Mouse (Mus musculus) hindbrain, embryonic 10.5 days (tissue): Measurements from ENCODE around the gene Grk6. TPM values are rescaled to one million over a fixed set of nuclear protein-coding genes. Genes with fewer than 3 reads are reported as not detected.

Experiments used
- DNase-seq: peaks from one replicate; pipeline ENCODE4 v3.0.0-alpha.2; 2017; ENCODE audit warnings: low spot score
- H3K27ac ChIP-seq: fragments of 300-500 bp; sonication (generic); 2 replicates; pipeline ENCODE4 v1.5.1; 2016; ENCODE audit warnings: mild to moderate bottlenecking, moderate library complexity
- H3K27me3 ChIP-seq: fragments of 300-500 bp; sonication (generic); 2 replicates; pipeline ENCODE4 v1.6.1; 2016; ENCODE audit warnings: mild to moderate bottlenecking; ENCODE audit not compliant: poor library complexity, insufficient read depth, severe bottlenecking
- H3K36me3 ChIP-seq: fragments of 300-500 bp; sonication (generic); 2 replicates; pipeline ENCODE4 v1.6.1; 2016; ENCODE audit warnings: mild to moderate bottlenecking, moderate library complexity
- H3K4me1 ChIP-seq: fragments of 300-500 bp; sonication (generic); replicated peaks from 2 replicates; pipeline ENCODE4 v1.6.1; 2016; ENCODE audit warnings: mild to moderate bottlenecking
- H3K4me3 ChIP-seq: fragments of 300-500 bp; sonication (generic); 2 replicates; pipeline ENCODE4 v1.5.1; 2016; ENCODE audit warnings: mild to moderate bottlenecking, moderate library complexity
- H3K9me3 ChIP-seq: fragments of 300-500 bp; sonication (generic); 2 replicates; pipeline ENCODE4 v1.6.1; 2016; ENCODE audit warnings: mild to moderate bottlenecking, moderate library complexity
- whole genome bisulfite sequencing: fragments of 180-500 bp; shearing (Covaris S2); methylation state at CpG from one replicate; pipeline ENCODE4 v1.1.7; 2016; 5-methylcytosine and 5-hydroxymethylcytosine counted together
- polyA plus RNA-seq: library from polyadenylated mRNA; unstranded; fragments of >200 nt; fragmentation: Nextera tagmentation; extraction: Ambion mirVana; gene quantifications from 2 replicates; pipeline ENCODE4 v1.2.1, GENCODE M21; 2016

Grk6 gene
- polyA plus RNA-seq, 1 experiment from 2014 or later, result 51.5 TPM

DNA sequence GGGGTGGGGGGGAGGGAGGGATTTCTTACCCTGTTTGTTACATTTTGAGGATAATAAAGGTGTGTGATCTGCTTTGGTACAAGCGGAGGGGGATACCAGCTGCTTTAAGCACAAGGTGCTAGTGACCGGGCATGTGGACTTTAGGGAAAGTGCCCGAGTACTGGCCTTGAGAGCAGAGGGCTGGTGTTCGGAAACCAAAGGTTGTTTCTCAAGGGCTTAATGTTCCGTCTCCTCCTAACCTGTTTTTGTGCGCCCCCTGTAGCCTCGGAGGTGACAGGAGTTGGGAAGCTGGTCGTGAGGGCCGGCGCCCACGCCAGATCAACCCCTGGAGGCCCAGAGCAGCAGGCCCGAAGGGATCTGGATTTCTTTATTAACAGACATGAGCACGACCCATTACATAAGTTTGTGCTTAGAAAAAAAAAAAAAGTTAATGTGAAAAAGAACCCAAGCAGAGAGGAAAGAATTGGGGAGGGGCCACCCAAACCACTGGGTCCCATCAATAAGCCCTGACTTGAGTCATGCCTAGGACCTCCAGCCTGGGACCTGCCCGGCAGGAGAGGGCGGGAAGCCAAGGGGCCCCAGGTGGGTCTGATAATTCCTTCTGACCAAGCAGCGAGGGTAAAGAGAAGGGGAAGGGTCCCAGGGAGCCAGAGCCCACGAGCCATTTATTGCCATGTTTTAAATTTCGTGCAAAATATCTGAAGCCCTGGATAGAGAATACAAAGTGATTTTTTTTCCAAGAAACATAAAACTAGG, 28.4 kb downstream of the Grk6 start:
- peak; percentile 63 for DNase-seq
- Histone ChIP-seq H3K36me3 (peaks cover 53% of the 10 kb centered on the region), H3K27ac (peak overlapping the region; percentile 90), H3K9me3 (no peaks in the 10 kb centered on the region), H3K4me3 (peak overlapping the region; percentile 77), H3K27me3 (peaks cover 17% of the 10 kb centered on the region), H3K4me1 (peaks cover 90% of the 10 kb centered on the region)
- WGBS, result 17% methylated on average over 18 of the region's 18 CpGs

DNA sequence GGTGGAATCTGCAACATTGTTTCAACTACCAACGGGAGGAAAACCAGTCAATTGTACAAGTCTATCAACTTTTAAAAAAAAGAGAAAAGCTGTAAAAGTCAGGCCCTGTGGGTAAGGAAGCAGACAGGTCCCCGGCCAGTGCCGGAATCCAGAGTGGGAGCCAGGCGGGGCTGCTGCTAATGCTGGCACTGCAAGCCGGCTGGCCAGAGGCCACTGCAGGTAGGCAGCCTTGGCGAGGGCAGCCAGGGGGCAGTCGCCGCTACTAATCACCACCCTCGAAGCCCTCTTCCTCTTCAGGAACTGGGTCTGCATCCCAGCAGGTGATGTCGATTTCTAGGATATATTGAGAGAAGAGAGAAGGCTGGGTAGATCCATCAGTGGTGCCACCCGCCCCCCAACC, 29.1 kb downstream of the Grk6 start:
- no peak for DNase-seq
- H3K4me3 ChIP-seq, result peak overlapping the region; percentile 11
- H3K27me3 ChIP-seq, result peaks cover 13% of the 10 kb centered on the region
- H3K36me3 ChIP-seq, result peaks cover 59% of the 10 kb centered on the region
- peaks cover 85% of the 10 kb centered on the region for H3K4me1 ChIP-seq
- peak overlapping the region; percentile 56 for H3K27ac ChIP-seq
- 63% methylated on average over 11 of the region's 11 CpGs for WGBS
- no peaks in the 10 kb centered on the region for H3K9me3 ChIP-seq

DNA sequence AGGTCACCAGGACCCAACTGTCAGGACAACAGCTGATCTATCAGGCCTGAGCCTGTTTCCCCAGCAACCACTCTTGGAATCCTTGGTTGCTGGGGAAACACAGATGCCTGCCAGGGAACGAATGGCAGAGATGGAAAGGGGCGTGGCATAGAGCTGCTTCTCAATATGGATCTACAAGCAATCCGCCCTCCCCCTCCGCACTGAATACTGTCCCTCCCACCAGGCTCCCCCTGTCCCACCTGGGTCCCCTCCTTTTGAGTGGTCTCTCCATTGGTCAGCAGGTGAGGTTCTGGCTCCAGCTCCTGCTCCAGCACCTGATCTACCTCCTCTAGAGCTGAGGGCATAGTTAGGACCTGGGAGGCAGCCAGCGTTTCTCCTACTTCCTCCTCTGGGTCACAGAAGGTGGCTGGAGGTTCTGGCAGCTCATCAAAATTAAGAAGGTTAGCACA, 29.8 kb downstream of the Grk6 start:
- Histone ChIP-seq H3K36me3 (peaks cover 66% of the 10 kb centered on the region), H3K4me1 (peaks cover 78% of the 10 kb centered on the region), H3K9me3 (no peaks in the 10 kb centered on the region), H3K27me3 (peaks cover 8% of the 10 kb centered on the region), H3K27ac (peak overlapping the region; percentile 77), H3K4me3 (peak overlapping the region; percentile 20)
- DNase-seq, result peak; percentile 79
- WGBS, result 21% methylated on average over 5 of the region's 5 CpGs

DNA sequence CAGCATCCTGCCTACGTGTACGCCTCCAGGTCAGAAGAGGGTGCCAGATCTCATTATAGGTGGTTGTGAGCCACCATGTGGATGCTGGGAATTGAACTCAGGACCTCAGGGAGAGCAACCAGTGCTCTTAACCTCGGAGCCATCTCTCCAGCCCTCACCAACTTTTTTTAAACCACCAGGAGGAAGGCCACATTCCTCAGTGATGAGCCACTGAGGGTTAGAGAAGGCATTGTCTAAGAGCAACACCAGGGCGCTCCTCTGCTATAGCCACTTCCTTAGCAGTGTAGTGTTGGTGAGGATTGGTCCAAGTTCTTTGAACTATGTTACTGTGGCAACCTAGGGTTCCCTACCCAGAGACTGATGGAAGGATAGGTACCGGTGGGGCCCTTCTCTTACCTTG, 30.9 kb downstream of the Grk6 start:
- WGBS, result 87% methylated on average over 5 of the region's 5 CpGs
- H3K4me1 ChIP-seq, result peaks cover 67% of the 10 kb centered on the region
- H3K27ac ChIP-seq, result no peak overlapping the region
- H3K36me3 ChIP-seq, result peaks cover 77% of the 10 kb centered on the region
- no peak overlapping the region for H3K4me3 ChIP-seq
- no peak for DNase-seq
- no peaks in the 10 kb centered on the region for H3K27me3 ChIP-seq
- H3K9me3 ChIP-seq, result no peaks in the 10 kb centered on the region

DNA sequence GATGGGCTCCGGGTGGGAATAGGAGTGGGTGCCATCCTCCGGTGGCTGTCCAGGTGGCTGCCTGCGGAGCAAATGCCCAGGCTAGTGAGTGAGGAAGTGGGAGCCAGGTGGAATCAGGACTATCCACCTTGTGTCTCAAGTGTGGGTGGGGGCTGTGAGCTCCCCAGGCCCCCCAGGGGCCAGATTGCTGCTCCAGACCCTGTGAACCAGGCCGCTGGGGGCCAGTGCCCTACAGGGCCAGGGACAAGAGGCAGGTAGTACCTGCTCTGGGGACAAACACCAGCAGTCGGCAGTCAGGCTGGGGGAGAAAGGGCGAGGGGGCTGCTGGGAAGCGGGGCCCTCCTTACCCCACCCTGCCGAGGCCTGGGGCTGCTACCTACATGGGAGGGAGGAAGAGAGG, 31.4 kb downstream of the Grk6 start:
- Histone ChIP-seq H3K27me3 (no peaks in the 10 kb centered on the region), H3K4me3 (no peak overlapping the region), H3K9me3 (no peaks in the 10 kb centered on the region), H3K4me1 (peaks cover 62% of the 10 kb centered on the region), H3K36me3 (peaks cover 82% of the 10 kb centered on the region), H3K27ac (peak overlapping the region; percentile 13; the same call in 1 of the 2 replicates)
- 94% methylated on average over 8 of the region's 8 CpGs for WGBS
- no peak for DNase-seq

DNA sequence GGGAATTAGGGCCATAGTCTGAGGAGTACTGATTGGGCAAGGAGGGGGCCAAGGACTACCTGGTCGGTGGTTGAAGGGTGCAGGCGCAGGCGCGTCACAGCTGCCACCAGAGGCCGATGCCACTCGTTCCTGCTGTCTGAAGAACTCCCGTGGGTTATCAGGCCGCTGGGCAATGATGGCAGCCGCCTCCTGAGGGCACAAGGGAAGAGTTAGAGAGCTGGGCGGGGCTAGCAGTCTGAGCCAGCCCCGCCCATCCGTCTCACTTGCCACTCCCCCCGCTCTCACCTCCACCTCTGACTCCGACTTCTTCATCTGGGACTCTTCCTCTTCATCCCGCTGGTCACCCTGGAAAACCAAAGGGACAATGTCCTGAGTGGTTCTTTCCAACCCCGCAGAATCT, 32.6 kb downstream of the Grk6 start:
- Histone ChIP-seq H3K4me3 (no peak overlapping the region), H3K4me1 (peaks cover 53% of the 10 kb centered on the region), H3K27ac (no peak overlapping the region), H3K9me3 (no peaks in the 10 kb centered on the region), H3K27me3 (no peaks in the 10 kb centered on the region), H3K36me3 (peaks cover 94% of the 10 kb centered on the region)
- no peak for DNase-seq
- 72% methylated on average over 16 of the region's 16 CpGs for WGBS

DNA sequence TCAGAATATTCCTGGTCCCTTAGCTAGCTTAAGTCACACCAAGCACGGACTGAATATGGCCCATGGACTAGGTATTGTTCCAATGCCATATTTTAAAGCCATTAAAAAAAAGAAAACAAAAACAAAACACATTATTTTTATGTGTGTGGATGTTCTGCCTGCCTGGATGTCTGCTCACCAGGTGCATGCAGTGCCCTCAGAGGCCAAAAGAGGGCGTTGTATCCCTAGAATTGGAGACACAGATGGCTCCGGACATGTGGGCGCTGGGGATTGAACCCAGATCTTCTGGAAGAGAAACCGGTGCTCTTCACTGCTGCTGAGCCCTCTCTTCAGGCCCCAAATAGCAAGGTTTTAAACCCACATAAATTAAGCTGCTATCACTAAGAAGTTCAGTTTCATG, 33.2 kb downstream of the Grk6 start:
- peaks cover 53% of the 10 kb centered on the region for H3K4me1 ChIP-seq
- H3K9me3 ChIP-seq, result no peaks in the 10 kb centered on the region
- H3K27ac ChIP-seq, result no peak overlapping the region
- WGBS, result 56% methylated on average over 5 of the region's 5 CpGs
- DNase-seq, result peak; percentile 48
- peaks cover 97% of the 10 kb centered on the region for H3K36me3 ChIP-seq
- H3K4me3 ChIP-seq, result no peak overlapping the region
- no peaks in the 10 kb centered on the region for H3K27me3 ChIP-seq

DNA sequence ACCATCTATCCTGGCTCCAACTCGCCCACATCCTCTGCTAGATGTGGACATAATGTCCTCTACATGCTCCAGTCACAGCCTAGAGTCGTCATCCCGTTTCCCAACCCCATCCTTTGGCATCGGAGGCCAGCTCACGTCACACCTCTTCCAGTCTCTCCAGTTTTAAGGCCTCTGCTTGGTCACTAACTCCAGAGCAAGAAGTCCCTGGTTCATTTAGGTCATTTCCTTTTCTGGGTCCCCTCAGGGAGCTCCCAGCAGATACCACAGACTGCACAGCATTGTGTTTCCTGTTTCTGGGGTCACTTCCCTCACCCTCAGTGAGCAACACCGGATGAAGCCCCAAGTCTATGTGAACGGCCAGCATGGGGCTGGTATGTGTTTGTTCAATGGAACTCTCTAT, 34.1 kb downstream of the Grk6 start:
- Histone ChIP-seq H3K36me3 (peaks cover 96% of the 10 kb centered on the region), H3K27me3 (no peaks in the 10 kb centered on the region)

DNA sequence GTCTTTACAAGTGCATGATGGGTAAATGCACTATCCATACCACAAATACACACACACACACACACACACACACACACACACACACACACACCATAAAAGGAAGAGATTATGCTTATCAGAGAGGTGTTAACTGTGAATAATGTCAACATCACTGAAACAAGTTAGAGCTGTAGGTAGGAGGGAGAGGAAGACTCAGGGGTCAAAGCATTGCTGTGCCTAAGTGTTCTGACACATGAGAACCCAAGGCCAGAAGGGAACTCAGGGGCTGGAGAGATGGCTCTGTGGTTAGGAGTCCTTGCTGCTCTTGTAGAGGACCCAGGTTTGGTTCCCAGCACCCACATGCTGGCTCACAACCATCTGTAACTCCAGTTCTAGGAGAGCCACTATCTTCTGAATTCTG, 35.1 kb downstream of the Grk6 start:
- no peak for DNase-seq
- Histone ChIP-seq H3K36me3 (peaks cover 87% of the 10 kb centered on the region), H3K9me3 (no peaks in the 10 kb centered on the region), H3K27ac (no peak overlapping the region), H3K4me3 (no peak overlapping the region), H3K4me1 (peaks cover 53% of the 10 kb centered on the region), H3K27me3 (no peaks in the 10 kb centered on the region)

More for the DNA sequence above, 34.1 kb downstream of the Grk6 start:
- 84% methylated on average over 7 of the region's 7 CpGs for WGBS
- DNase-seq, result no peak
- H3K4me3 ChIP-seq, result no peak overlapping the region
- H3K9me3 ChIP-seq, result no peaks in the 10 kb centered on the region
- no peak overlapping the region for H3K27ac ChIP-seq
- H3K4me1 ChIP-seq, result peaks cover 53% of the 10 kb centered on the region

DNA sequence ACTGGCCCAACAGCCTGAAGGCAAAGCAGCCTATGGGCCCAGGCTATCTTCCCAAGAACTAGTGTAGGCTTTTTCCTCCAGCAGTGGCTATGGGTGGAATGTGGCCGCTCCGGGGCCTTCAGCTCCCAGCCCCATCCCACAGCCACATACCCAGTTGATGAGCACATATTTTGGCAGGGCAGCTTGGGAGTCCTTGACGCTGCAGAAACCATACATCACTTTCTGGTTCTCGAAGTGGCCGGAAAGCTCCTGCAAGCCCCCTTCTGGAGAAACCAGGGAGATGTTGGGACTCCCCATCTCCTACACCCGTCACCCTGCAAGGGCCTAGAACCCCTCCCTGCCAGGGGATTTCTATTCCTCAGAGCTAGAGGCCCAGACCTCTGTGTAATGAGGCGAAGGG, 37.7 kb downstream of the Grk6 start:
- Histone ChIP-seq H3K27ac (0 out of 2 replicates have a peak overlapping the region, but pooled peaks have one; percentile 41), H3K36me3 (peaks cover 75% of the 10 kb centered on the region), H3K4me3 (peak overlapping the region; percentile 98; the same call in 1 of the 2 replicates), H3K9me3 (no peaks in the 10 kb centered on the region), H3K4me1 (peaks cover 56% of the 10 kb centered on the region), H3K27me3 (no peaks in the 10 kb centered on the region)
- no peak for DNase-seq
- WGBS, result 93% methylated on average over 7 of the region's 7 CpGs

DNA sequence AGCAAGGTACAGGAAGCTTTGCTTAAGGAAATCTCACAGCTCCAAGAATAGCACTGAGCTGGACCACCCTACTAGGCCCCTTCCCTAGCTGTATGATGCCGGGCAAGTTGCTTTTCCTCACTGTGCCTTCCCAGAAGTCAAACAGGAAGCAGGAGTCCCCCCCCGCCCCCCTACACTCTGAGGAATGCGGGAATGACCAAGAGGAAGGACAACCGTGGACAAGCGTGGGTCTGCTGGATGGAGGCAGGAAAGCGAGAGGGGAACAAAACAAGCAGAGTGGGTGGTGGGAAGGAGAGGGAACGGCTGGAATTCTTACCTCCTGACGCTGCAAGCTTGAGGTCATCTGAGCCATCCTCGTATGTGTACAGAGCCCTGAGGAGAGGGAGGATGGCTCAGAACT, 38.2 kb downstream of the Grk6 start:
- DNase-seq, result no peak
- peaks cover 60% of the 10 kb centered on the region for H3K4me1 ChIP-seq
- H3K27me3 ChIP-seq, result no peaks in the 10 kb centered on the region
- H3K9me3 ChIP-seq, result no peaks in the 10 kb centered on the region
- peaks cover 69% of the 10 kb centered on the region for H3K36me3 ChIP-seq
- WGBS, result 40% methylated on average over 9 of the region's 9 CpGs
- H3K4me3 ChIP-seq, result peak overlapping the region; percentile 98
- H3K27ac ChIP-seq, result peak overlapping the region; percentile 100; the same call in 1 of the 2 replicates

DNA sequence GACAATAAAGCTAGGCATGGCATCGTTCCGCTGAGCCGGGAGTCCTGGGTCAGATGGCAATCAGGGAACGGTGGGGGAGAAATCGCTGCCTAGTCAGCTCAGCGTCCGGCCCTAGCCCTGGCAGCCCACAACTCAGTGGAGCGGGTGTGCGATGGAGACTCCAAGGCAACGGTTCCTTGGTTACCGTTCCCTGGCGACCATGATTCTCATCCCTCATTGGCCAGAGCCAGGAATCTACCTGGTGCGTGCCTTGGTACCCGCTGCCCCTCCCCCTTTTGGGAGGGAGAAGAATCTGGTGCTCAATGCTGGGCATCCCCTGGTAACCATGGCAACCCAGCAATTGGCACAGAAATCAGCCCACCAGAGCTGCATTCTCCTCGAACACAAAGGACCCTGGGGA, 38.7 kb downstream of the Grk6 start:
- 22% methylated on average over 15 of the region's 15 CpGs for WGBS
- Histone ChIP-seq H3K9me3 (no peaks in the 10 kb centered on the region), H3K4me3 (peak overlapping the region; percentile 98), H3K4me1 (peaks cover 65% of the 10 kb centered on the region), H3K27ac (peak overlapping the region; percentile 100), H3K27me3 (no peaks in the 10 kb centered on the region), H3K36me3 (peaks cover 65% of the 10 kb centered on the region)
- peak; percentile 84 for DNase-seq

DNA sequence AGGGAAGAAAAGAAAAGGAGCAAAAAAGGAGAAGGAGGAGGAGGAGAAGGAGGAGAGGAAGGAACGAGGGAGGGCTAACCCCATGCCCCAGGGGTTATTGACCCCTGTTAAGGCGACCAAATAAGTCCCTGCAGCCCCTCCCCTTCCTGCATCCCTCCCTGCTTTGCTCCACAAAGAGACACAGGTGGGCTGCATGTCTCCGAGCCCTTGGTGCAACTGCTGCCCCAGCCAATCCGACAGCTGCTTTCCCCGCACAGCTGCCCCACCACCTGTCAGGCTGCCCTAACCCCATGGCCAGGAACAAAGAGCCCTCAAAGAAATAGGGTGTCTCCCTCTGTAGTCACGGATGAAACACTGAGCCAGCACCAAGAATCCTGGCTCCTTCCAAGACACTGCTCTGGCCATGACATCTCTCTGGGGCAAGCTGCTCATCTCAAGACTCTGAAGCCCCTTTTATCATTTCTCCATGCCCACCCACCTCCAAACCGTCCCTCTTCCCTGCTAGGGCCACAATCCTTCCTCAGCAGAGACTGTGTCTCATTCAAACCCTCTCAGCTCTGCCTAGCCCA, 39.7 kb downstream of the Grk6 start:
- Histone ChIP-seq H3K9me3 (no peaks in the 10 kb centered on the region), H3K27me3 (no peaks in the 10 kb centered on the region), H3K27ac (peak overlapping the region; percentile 100), H3K36me3 (peaks cover 55% of the 10 kb centered on the region), H3K4me1 (peaks cover 69% of the 10 kb centered on the region), H3K4me3 (peak overlapping the region; percentile 98)
- WGBS, result 17% methylated on average over 7 of the region's 7 CpGs
- peak; percentile 39 for DNase-seq
